8 mouse cellular contexts compared by ENCODE assay signal in the genomic region with DNA sequence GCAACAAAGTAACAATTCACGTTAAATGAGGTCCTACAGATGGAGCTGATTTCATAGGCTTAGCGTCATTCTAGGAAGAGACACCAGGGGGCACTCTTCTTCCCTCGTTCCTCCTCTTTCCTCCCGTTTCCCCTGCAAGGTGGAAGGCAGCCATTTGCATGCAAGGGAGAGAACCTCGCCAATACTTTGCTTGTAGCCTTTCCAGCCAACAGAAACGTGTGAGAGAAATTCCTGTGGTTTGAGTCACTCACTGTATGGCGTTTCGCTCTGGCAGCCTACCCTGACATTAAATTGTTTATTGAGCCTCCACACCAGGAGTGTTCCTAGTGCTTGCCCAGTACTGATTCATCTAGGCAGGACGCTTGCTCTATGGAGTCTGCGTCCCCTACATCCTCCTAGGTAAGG.
A peak's percentile ranks its signal among the peaks of the same experiment; 100 is the strongest.
DNase-seq lines count a peak whose midpoint lies in the region; ATAC-seq and TF ChIP-seq lines count a peak whose summit lies in the region.

No protein-coding gene starts in this region.

- H3K4me2 ChIP-seq in forebrain, embryonic 14.5 days (ENCODE audit: low read length): peak overlapping the region; percentile 38
- H3K4me2 ChIP-seq in liver, postnatal 0 days (ENCODE audit: low read depth, low read length): peak overlapping the region; percentile 52
- peak overlapping the region; percentile 39 for H3K4me2 ChIP-seq in neural tube, embryonic 14.5 days (ENCODE audit: low read depth, low read length)

- TF ChIP-seq CTCF in E14TG2a.4 (conservative IDR thresholded peaks at IDR 0.05; ENCODE audit: low read length): peak; percentile 95
- peak; percentile 87 for TF ChIP-seq CTCF in liver, postnatal 0 days (IDR thresholded peaks at IDR 0.05; ENCODE audit: low read depth)

- ATAC-seq in forebrain, embryonic 14.5 days: no peak
- peak; percentile 40; the same call in 1 of the 2 replicates for ATAC-seq in liver, postnatal 0 days
- peak; percentile 46; the same call in 1 of the 2 replicates for ATAC-seq in neural tube, embryonic 14.5 days (ENCODE audit: low read depth)

- DNase-seq in c-Kit-positive CD71-positive TER-119-positive erythroid progenitor cells, embryonic 14.5 days (ENCODE audit: low spot score): peak; percentile 15
- peak; percentile 93 for DNase-seq in forebrain, embryonic 14.5 days (ENCODE audit: low spot score)
- DNase-seq in heart, postnatal 36 days: peak; percentile 74 to 77
- peak; percentile 88 for DNase-seq in layer of hippocampus, adult 11-12 months (ENCODE audit: low spot score)
- DNase-seq in liver, postnatal 0 days: peak; percentile 75
- DNase-seq in thymus, postnatal 36 days: peak; percentile 32 to 55

- no peak for TF ChIP-seq EP300 in liver, postnatal 0 days (IDR thresholded peaks at IDR 0.05; ENCODE audit: low read depth)

- H3K4me1 ChIP-seq in E14TG2a.4 (replicated peaks; ENCODE audit: low read depth, low read length): peaks cover 33% of the 10 kb centered on the region
- H3K4me1 ChIP-seq in forebrain, embryonic 14.5 days (ENCODE audit: control insufficient read depth, insufficient read depth, low read length): no peaks in the 10 kb centered on the region
- H3K4me1 ChIP-seq in liver, postnatal 0 days (ENCODE audit: insufficient read depth): peaks cover 3% of the 10 kb centered on the region
- no peaks in the 10 kb centered on the region for H3K4me1 ChIP-seq in neural tube, embryonic 14.5 days (ENCODE audit: control insufficient read depth, insufficient read depth, low read length)

- intact Hi-C loops in heart, postnatal 36 days (cut with DNase I): loop anchor here (1.0 to 2.0 kb wide), 2 partner anchors 46 to 154 kb away; no protein-coding TSS in a partner anchor

- H3K27me3 ChIP-seq in E14TG2a.4 (ENCODE audit: insufficient read depth, low read length): peaks cover 15% of the 10 kb centered on the region
- H3K27me3 ChIP-seq in forebrain, embryonic 14.5 days (replicated peaks; ENCODE audit: control insufficient read depth, insufficient read depth, low read length): no peaks in the 10 kb centered on the region
- H3K27me3 ChIP-seq in liver, postnatal 0 days (ENCODE audit: insufficient read depth, low read length): no peaks in the 10 kb centered on the region
- no peaks in the 10 kb centered on the region for H3K27me3 ChIP-seq in neural tube, embryonic 14.5 days (ENCODE audit: control insufficient read depth, insufficient read depth, low read length)

- H3K9ac ChIP-seq in forebrain, embryonic 14.5 days (ENCODE audit: low read length): no peak overlapping the region
- no peak overlapping the region for H3K9ac ChIP-seq in liver, postnatal 0 days (replicated peaks)
- no peak overlapping the region for H3K9ac ChIP-seq in neural tube, embryonic 14.5 days (replicated peaks; ENCODE audit: low read depth, low read length)

- peak overlapping the region; percentile 46 for H3K4me3 ChIP-seq in E14TG2a.4 (replicated peaks; ENCODE audit: low read length)
- H3K4me3 ChIP-seq in forebrain, embryonic 14.5 days (ENCODE audit: low read depth, low read length): no peak overlapping the region
- no peak overlapping the region for H3K4me3 ChIP-seq in liver, postnatal 0 days (ENCODE audit: low read depth, low read length)
- no peak overlapping the region for H3K4me3 ChIP-seq in neural tube, embryonic 14.5 days (ENCODE audit: low read depth, low read length)

- H3K36me3 ChIP-seq in E14TG2a.4 (ENCODE audit: insufficient read depth, low read length): no peaks in the 10 kb centered on the region
- H3K36me3 ChIP-seq in forebrain, embryonic 14.5 days (ENCODE audit: control insufficient read depth, insufficient read depth, low read length): no peaks in the 10 kb centered on the region
- H3K36me3 ChIP-seq in liver, postnatal 0 days (replicated peaks; ENCODE audit: insufficient read depth, low read length): no peaks in the 10 kb centered on the region
- H3K36me3 ChIP-seq in neural tube, embryonic 14.5 days (ENCODE audit: control insufficient read depth, insufficient read depth, low read length): no peaks in the 10 kb centered on the region

- H3K27ac ChIP-seq in forebrain, embryonic 14.5 days (ENCODE audit: low read depth, low read length): no peak overlapping the region; the same call in 1 of the 2 replicates
- no peak overlapping the region for H3K27ac ChIP-seq in liver, postnatal 0 days (ENCODE audit: low read depth)
- peak overlapping the region; percentile 46; the same call in 1 of the 2 replicates for H3K27ac ChIP-seq in neural tube, embryonic 14.5 days (ENCODE audit: low read depth, low read length)

- 0 out of 2 replicates have a peak, but pooled peaks cover 7% of the 10 kb centered on the region for H3K9me3 ChIP-seq in E14TG2a.4 (ENCODE audit: low read length)
- no peaks in the 10 kb centered on the region for H3K9me3 ChIP-seq in forebrain, embryonic 14.5 days (replicated peaks; ENCODE audit: control insufficient read depth, low read length)
- H3K9me3 ChIP-seq in liver, postnatal 0 days (ENCODE audit: low read length): no peaks in the 10 kb centered on the region
- H3K9me3 ChIP-seq in neural tube, embryonic 14.5 days (ENCODE audit: control insufficient read depth, low read length): no peaks in the 10 kb centered on the region

- WGBS in forebrain, embryonic 14.5 days: 19% methylated on average over 10 of the region's 10 CpGs
- WGBS in liver, postnatal 0 days (ENCODE audit: insufficient replicate concordance): 12% methylated on average over 10 of the region's 10 CpGs
- WGBS in neural tube, embryonic 14.5 days: 20% methylated on average over 10 of the region's 10 CpGs

Comparison
In these comparisons a context has a peak if more than half of its experiments do, and no peak if none do; other contexts are left out.
1. DNase-seq: peak in every context shown above with its lines; median percentile 93 in forebrain, embryonic 14.5 days; 88 in layer of hippocampus, adult 11-12 months; 76 in heart, postnatal 36 days; 75 in liver, postnatal 0 days; 44 in thymus, postnatal 36 days; 15 in c-Kit-positive CD71-positive TER-119-positive erythroid progenitor cells, embryonic 14.5 days.